Mouse (Mus musculus) heart, adult 2 months (tissue): ENCODE measurements at regions not wholly inside any gene's neighbourhood (a gene's known extent, or its start where the extent isn't known, plus 50 kb on each side); places are given as distances from the start of the nearest gene placed in this dataset.

Source experiments
- CTCF ChIP-seq: fragments of 200-600 bp; IDR thresholded peaks from 2 replicates; pipeline ENCODE4 v1.8.1; 2022; ENCODE audit warnings: antibody characterized with exemption, mild to moderate bottlenecking, moderate library complexity
- EP300 ChIP-seq: fragments of 200-500 bp; IDR thresholded peaks from 2 replicates; pipeline ENCODE4 v1.6.1; 2011; ENCODE audit warnings: low read depth, low read length, control low read depth; ENCODE audit not compliant: insufficient read depth
- POLR2A ChIP-seq: fragments of 200-500 bp; IDR thresholded peaks from 2 replicates; pipeline ENCODE4 v1.6.1; 2011; ENCODE audit warnings: mild to moderate bottlenecking, low read depth, low read length, control low read depth; ENCODE audit not compliant: insufficient read depth

- no peak for TF ChIP-seq EP300
- no peak for TF ChIP-seq CTCF
- no peak for TF ChIP-seq POLR2A
Measured at GRCm38 (mm10) chr17:64466746-64467145, 133.8 kb upstream of the Man2a1 start.
